Mouse (Mus musculus) myocyte (in vitro differentiated cells): ENCODE results near the gene Lgals3bp.

ENCODE experiments used
- CEBPB ChIP-seq: IDR thresholded peaks from 2 replicates; pipeline ENCODE4 v1.6.1; 2011; ENCODE audit warnings: mild to moderate bottlenecking, moderate library complexity; ENCODE audit not compliant: poor library complexity, insufficient read depth, severe bottlenecking
- E2F4 ChIP-seq: IDR thresholded peaks from one replicate; pipeline ENCODE4 v1.6.1; 2011; ENCODE audit warnings: mild to moderate bottlenecking, control low read depth, moderate library complexity; ENCODE audit not compliant: insufficient read depth
- MAX ChIP-seq: IDR thresholded peaks from one replicate; pipeline ENCODE4 v1.6.1; 2011; ENCODE audit warnings: low read depth, mild to moderate bottlenecking, control low read depth
- MYOD1 ChIP-seq, 3 experiments: IDR thresholded peaks; one replicate each; pipeline ENCODE4 v1.6.1; 2011; ENCODE audit warnings: control low read depth in 2 of 3, low read depth in 2 of 3, mild to moderate bottlenecking in 2 of 3, moderate library complexity in 1 of 3; ENCODE audit not compliant: insufficient read length in 2 of 3, control insufficient read depth in 1 of 3
- MYOG ChIP-seq, 3 experiments: IDR thresholded peaks; one replicate each; pipeline ENCODE4 v1.6.1; 2011; ENCODE audit warnings: control low read depth in 2 of 3, low read depth in 2 of 3, mild to moderate bottlenecking in 2 of 3; ENCODE audit not compliant: insufficient read length in 2 of 3, control insufficient read depth in 1 of 3, insufficient read depth in 1 of 3
- POLR2A ChIP-seq: IDR thresholded peaks from one replicate; pipeline ENCODE4 v1.6.1; 2011; ENCODE audit warnings: low read depth, mild to moderate bottlenecking, control low read depth, moderate library complexity; ENCODE audit not compliant: insufficient read length
- POLR2AphosphoS2 ChIP-seq: IDR thresholded peaks from one replicate; pipeline ENCODE4 v1.6.1; 2011; ENCODE audit warnings: low read depth, control low read depth; ENCODE audit not compliant: insufficient read length
- SRF ChIP-seq: IDR thresholded peaks from one replicate; pipeline ENCODE4 v1.6.1; 2011; ENCODE audit warnings: low read depth; ENCODE audit not compliant: control insufficient read depth, insufficient read length
- TCF12 ChIP-seq: IDR thresholded peaks from one replicate; pipeline ENCODE4 v1.6.1; 2011; ENCODE audit warnings: mild to moderate bottlenecking, control low read depth; ENCODE audit not compliant: poor library complexity, insufficient read depth, severe bottlenecking
- TCF3 ChIP-seq: IDR thresholded peaks from one replicate; pipeline ENCODE4 v1.6.1; 2011; ENCODE audit warnings: low read depth, control low read depth; ENCODE audit not compliant: insufficient read length
- USF1 ChIP-seq: IDR thresholded peaks from one replicate; pipeline ENCODE4 v1.6.1; 2011; ENCODE audit warnings: low read depth, mild to moderate bottlenecking, control low read depth, moderate library complexity

GRCm38 (mm10) chr11:118368330-118368729 is 33.6 kb downstream of the Lgals3bp start:
- TF ChIP-seq POLR2A: no peak
- TF ChIP-seq MYOG (IDR thresholded peaks at IDR 0.05; ENCODE audit: control insufficient read depth in 1 of 3, insufficient read depth in 1 of 3, insufficient read length in 2 of 3, low read depth in 2 of 3): no peak
- TF ChIP-seq MAX: no peak
- no peak for TF ChIP-seq CEBPB
- no peak for TF ChIP-seq MYOD1 (IDR thresholded peaks at IDR 0.05; ENCODE audit: control insufficient read depth in 1 of 3, insufficient read length in 2 of 3, low read depth in 2 of 3)
- TF ChIP-seq E2F4: no peak
- no peak for TF ChIP-seq TCF12
- TF ChIP-seq USF1: no peak
- TF ChIP-seq SRF: no peak
- TF ChIP-seq POLR2AphosphoS2: no peak
- TF ChIP-seq TCF3: no peak
